Mouse (Mus musculus): ENCODE measurements around the gene Tec.
"Not testable (repeated sequence)": the region's sequence is repeated elsewhere in the genome, so short reads cannot be mapped to it uniquely, and the experiment has no call there.

Tec gene

DNA sequence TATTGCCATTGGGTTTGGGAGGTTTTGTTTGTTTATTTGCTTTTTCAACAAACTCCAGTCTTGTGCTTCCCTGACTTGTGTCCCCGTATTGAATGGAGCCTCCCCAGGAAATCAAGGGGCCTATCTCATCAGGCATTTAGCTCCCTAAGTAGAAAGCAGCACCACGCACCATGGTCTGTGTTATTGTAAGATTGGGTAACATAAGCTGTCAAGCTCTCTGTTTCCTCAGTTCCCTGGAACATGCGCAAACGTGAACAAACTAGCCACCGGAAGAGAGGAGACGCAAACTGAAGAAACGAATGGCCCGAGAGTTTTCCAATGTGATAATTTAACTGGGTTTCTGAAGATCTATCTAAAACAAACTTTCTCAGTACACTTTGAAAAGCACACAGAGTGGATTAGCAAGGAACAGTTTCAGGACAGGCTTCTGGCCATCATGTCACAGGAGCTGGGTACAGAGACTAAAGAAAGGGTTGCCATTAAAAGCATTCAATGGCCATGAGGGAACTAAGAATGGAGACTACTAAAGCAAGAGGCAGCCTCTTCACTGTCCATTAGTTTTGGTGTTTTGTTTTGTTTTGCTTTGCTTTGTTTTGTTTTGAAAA lies 48.1 kb downstream of the Tec start:
- DNase-seq (ENCODE audit: low spot score in 2 of 2): no peak

DNA sequence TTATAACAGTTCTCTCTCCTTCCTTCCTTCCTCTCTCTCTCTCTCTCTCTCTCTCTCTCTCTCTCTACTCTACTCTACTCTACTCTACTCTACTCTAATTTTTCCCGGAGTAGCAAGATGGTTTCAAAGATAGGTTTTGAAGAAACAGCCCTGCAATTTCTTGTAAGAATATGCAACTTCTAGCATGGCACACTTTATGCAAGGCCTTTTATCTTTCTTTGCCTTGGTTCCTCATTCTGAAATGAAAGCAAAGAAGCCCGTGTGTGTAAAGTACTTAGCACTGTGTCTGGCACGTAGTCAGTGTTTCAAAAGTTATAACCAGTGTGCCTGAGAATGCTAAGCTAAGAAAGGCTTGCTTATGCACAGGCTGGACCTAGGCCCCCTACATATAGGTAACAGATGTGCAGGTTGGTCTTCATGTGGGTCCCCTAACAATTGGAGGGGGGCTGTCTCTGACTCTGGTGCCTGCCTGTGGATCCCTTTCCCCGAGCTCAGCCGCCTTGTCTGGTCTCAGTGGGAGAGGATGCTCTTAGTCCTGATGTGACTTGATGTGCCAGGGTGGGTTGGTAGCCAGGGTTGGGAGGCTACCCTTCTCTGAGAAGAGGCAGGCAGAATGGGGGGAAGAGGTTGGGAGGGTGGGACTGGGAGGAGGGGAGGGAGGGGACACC lies 49.6 kb downstream of the Tec start:
- DNase-seq (ENCODE audit: low spot score in 2 of 2): no peak

DNA sequence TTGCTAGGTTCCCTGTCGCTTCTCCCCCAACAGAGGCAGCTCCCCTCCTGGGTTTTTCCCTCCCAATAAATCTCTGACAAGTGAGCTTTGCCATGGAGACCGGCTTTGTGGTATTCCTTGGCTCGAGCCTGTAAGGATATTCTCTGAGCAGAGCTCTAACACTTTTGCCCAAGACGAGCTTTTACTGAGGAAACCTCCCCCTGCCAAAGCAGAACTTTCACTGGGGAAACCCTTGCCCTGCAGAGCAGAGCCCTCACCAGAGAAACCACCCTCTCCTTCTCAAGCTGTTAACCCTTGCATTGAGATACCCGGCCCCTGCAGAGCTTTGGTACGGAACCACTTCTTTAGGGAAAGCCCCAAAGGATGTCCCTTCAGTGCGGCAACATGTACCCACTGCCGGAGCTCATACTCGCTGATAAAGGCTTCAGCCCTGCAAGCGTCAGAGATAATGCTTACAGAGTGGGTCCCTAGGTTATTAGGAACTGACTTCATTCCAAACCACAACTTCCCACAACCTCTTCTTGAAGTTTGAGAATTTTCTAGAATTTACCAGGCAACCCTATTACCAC lies 50.7 kb downstream of the Tec start:
- peak in 1 of 2 experiments; percentile 47 for DNase-seq (ENCODE audit: low spot score in 2 of 2)

DNA sequence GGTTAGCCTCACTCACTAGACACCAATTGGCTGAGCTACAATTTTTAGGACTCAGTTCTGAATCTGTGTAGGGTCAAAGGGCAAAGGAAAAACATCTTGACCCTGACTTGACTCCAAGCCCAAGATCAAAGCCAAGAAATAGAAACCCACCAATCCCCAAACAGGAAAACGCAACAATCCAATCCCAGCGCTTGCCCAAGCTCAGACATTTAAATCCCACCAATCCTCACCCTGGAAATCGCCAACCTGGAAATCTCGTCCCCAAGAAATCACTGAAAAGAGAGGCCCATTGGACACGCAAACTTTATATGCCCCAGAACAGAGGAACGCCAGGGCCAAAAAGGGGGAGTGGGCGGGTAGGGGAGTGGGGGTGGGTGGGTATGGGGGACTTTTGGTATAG lies 51.3 kb downstream of the Tec start:
- not testable (repeated sequence) for DNase-seq (ENCODE audit: low spot score in 2 of 2)

DNA sequence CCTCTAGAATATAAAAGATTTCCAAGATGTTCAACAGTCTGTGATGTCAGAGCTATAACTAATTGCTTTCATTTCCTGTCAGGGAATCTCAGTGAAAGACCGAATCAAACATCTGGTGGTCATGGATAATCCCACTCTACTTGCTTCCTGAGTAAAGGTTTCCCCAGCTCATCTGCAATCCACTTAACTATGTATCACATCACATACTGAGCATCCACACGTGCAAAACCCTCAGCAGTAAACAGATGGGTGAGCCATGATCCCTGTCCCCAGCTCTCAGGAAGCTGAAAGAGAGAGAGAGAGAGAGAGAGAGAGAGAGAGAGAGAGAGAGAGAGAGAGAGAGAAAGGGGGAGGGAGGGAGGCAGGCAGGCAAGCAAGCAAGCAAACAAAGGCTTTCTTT lies 51.8 kb downstream of the Tec start:
- DNase-seq (ENCODE audit: low spot score in 2 of 2): no peak

DNA sequence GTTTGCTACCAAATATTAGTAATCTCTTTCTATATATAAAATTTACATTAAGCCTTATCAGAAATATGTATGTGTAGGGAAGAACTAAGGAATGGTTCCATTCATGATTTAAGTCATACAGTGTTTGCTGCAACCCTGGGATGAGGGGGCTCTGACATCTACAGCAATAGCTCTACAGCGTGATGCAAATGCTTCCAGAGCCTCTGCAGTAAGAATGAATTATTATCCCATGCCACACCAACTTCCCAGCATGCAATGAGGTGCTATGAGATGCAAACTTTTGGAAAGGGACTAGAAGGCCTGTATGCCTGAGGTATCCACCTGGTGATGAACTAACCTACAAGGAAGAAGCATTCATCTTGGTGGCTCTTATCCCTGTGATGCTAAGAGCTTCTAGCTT lies 52.2 kb downstream of the Tec start:
- DNase-seq (ENCODE audit: low spot score in 2 of 2): no peak

DNA sequence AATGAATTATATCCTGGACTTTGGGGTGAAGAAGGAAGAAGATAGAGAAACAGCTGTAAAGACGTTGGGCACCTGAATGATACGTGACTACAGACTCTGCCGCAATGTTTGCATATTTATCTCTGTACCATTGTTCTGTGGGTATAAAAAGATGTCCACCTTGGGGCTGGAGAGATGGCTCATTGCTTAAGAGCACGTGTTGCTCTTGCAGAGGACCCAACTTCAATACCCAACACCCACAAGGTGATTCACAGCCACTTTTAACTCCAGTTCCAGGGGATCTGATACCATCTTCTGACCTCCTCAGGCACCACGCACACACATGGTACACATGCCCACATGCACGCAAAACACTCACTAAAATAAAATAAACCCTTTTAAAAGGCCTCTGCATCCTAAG lies 52.9 kb downstream of the Tec start:
- DNase-seq (ENCODE audit: low spot score in 2 of 2): no peak

DNA sequence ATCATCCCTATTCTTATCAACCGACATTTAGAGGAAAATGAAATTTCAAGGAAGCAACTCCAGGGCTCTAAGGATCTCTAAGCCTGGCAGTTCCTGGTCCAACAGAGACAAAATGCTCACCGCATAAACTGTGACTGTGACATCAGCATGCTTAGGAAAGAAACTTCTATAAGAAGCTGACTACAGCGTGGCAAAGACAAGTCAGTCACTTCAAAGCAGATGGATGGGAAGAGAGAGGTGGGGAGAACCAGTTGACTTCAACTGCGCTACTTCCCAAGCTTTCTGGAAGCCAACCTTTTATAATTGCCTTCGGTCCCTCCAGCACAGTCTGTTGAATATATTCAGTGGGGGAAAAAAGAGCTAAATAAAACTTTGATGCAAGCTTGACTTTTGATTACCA lies 54.2 kb downstream of the Tec start:
- no peak for DNase-seq (ENCODE audit: low spot score in 2 of 2)

DNA sequence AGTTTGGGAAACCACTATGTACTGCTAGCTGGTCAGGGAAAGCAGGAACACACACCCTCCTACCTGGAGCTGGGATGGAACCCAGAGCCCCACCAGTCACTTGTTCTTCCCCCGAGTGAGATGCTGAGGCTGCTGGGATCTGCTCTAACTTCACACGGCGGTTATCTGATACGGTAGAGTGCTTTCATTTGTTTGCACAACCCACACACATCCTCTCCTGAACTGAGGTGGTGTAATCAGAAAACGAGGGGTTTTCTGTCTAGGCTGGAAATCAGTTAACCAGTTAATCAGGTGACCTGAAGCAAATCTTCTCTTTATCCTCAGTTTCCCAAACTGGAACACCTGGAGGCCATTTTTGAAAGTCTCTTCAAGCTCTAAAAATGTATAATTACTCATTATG lies 55.4 kb downstream of the Tec start:
- peak; percentile 21 to 37 for DNase-seq (ENCODE audit: low spot score in 2 of 2)

DNA sequence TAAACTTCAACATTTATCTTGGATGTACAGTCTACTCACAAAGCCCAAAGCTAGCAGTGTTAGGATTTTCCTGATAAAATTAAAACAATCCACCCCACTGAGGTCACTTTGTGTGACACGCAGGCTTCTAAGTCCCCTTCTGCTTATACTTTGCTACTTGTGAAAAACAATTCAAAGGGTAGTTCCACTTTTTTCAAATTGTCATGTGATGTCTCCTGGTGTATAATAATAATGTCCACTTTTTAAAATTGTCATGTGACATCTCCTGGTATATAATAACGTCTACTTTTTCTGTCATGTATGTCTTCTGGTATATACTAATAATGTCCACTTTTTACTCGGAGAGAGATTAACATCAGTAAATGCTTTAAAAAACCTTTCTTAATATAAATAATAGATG lies 56.0 kb downstream of the Tec start:
- DNase-seq (ENCODE audit: low spot score in 2 of 2): no peak

DNA sequence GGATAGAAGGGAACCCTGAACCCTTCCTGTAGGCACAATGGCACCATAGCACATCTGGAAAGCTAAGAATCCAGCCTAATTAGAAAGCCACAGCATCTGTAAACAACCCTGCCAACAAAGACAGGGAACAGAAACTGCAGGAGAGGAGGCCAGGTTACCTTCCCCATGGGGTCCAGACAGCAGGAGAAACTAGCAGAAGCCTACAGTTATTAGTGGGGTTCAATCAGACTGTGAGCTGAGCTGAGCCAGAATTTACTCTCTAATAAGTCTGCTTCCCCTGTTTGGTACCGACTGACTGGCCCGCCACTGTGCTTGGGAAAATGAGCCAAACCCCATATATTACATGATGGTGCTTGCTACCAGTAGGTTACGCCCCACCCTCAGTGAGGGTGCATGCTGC lies 56.9 kb downstream of the Tec start:
- DNase-seq (ENCODE audit: low spot score in 2 of 2): no peak

DNA sequence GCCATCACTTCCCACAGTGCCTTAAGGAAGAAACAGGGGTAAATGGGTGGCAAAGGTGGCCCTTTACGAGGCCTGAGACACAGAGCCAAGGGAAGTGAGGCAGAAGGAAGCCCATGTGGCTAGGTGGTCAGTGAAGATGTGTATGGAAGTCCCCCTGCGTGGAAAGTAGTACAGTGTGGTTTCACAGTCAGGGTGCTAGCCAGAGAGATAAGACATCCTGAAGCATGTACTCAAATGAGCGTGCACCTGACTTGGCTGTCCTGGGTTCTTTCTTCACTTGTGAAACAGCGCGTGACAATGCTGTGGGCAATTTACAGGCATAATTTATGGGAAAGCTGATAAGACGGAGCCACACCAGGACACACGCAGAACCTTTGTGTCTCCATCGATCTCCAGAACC lies 57.3 kb downstream of the Tec start:
- no peak for DNase-seq (ENCODE audit: low spot score in 2 of 2)

DNA sequence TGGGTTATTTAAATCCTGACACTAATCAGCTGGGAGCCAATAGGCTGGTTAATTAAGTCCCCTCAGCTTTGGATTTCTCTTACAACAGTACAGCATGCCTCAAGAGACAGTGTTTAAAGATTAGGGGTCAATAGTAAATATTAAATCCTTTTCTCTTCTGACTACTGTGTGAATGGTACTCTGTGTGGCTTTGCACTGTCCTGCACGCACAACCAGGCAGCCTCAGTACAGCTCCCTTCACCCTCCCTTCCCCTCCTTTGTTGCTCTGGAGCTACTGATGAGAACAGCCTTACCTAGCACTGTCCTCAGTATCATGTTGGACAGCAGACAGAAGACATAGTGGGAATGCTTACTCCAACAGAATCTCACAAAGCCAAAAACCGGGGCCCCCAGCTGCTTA lies 58.8 kb downstream of the Tec start:
- DNase-seq (ENCODE audit: low spot score in 2 of 2): no peak

DNA sequence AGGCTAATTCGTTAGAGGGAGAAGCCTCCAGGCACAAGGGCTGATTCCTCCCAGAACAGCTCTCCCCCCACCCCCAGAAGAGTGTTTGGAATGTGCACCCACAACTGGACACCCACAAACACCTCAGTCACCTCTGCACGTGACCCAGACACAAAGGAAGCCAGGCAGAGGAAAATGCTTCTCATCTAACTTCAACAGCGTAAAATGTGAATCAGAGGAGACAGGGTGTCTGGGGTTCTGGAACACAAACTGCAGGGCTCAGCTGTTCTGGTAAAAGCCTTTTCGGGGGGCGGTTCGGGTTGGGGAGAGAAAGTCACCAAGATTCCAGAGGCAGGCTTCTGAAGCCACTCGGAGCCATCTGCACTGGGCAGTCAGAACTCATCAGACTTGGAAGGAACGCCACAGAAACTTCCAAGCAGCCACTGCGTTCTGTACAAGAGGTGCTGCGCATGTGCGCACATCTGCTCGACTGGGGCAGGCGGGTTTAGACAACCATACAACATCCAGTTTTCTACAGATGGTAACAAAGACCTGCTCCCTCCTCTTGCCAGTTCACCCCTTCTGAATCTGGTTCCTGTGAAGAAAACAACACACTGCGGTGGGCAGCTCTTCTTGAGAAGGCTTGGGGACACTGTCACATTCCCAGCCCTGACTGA lies 59.7 kb downstream of the Tec start:
- no peak for DNase-seq (ENCODE audit: low spot score in 2 of 2)

DNA sequence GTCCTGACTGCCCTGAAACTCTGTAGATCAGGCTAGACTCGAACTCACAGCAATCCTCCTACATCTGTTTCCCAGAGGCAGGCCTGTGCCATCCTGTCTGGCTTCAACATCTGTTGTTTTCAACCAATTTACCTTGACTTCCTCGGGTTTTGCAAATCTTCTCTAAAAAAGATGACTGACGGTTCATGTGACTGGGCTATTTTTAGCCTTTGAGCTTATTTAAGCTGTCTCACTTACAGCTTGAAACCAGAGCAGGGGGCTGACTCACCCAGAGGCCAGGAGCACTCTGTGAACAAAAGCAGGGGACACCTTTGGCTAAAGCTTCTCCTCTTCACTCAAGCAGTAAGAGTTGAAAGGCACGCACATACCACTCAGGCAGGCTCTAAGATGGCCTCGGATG lies 65.4 kb downstream of the Tec start:
- peak in 1 of 2 experiments; percentile 33 for DNase-seq (ENCODE audit: low spot score in 2 of 2)

DNA sequence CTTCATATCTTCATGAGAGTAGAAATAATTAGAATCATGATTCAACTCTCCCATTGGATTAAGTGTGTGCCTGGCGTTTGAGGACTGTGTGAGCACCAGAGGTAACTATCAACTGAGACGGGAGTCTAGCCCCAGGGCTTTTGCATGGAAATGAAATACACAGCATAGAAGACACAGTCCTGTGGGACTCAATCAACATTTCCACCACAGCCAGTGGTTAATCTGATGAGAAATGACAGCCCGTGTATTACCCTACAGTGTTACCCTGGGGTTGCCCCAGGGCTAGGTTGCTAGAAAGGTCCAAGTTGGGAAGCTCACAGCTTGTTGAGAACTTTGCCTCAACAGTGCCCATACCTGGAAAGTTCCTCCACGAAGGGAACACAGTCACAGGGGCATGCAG lies 69.7 kb downstream of the Tec start:
- DNase-seq (ENCODE audit: low spot score in 2 of 2): no peak

DNA sequence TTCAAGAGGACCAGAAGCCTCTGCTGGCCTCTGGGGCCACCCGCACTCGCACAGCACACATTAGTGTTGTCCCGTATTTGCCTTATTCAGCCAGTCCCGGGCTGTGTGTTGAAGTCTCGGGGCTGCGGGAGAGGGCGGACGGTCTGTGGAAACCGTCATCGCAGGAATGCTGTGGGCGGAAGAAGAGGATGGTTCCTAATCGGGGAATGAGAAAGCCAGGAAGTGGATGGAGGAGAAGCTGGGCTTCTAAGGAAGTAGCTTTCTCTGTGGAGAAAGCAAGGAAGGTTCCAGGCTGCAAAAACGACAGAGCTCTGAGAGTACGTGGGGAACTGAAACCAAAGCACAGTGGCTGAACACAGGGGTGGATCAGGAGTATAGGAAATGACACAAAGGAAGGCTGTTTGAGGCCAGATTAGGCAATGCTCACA lies 72.1 kb downstream of the Tec start:
- peak; percentile 18 to 40 for DNase-seq (ENCODE audit: low spot score in 2 of 2)

DNA sequence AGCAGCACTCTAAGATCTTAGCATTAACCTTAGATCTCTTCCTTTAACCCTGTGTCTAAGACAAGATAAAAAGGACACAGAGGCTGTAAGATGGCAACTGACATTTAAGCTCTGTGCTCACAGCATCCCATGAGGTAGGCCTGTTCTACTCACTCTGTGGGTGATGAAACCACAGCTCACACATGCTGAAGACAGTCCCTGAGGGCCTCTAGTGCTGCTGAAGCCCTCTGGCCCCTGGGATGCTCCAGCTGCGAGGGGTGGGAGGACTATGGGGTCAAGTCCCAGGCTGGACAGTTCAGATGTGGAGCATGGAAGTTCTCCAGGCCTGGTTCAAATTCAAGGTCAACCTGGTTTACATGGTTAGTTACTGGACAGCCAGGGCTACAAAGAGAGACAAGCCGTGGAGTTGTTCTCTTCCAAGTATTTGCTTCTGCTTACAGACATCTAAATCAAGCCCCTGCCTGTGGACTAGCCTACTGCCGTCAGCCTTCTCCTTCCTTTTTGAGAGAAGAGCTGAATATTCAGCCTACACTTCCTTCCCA lies 74.9 kb downstream of the Tec start:
- no peak for DNase-seq (ENCODE audit: low spot score in 2 of 2)

DNA sequence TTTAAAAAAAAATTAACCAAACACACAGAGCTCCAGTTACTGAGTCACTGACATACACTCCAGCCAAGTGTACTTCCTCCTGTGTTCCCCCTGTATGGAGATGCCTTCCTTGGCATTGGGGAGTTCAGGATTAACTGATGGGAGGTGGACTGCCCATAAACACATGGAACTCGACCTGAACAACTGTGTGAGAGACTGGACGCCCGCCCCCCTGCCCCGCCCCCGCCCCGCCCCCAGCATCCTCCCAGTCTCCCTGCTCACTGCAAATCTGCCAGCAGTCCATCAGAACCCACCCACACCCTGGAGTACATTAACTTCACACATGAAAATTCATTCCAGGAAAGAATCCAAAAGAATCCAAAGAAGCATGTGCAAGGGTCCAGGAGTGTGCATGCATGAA lies 76.5 kb downstream of the Tec start:
- no peak for DNase-seq (ENCODE audit: low spot score in 2 of 2)

DNA sequence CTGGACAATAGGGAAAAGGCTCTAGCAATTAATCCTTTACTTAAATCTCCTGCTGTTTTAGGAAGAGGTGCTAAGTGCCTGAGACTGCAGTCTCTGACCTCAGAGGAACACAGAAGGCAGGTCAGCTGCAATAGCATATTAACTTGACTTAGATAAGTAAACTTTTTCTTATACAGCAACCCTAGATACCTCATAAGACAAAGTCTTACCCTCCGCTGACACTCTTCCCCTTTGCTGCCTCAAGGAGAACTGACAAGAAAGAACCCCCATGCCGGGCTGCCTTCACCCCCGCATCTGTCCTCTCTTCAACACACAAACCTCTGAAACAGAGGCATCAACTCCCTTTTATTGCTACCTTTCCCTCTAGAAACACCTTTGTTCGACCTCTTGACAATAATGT lies 76.9 kb downstream of the Tec start:
- no peak for DNase-seq (ENCODE audit: low spot score in 2 of 2)

DNA sequence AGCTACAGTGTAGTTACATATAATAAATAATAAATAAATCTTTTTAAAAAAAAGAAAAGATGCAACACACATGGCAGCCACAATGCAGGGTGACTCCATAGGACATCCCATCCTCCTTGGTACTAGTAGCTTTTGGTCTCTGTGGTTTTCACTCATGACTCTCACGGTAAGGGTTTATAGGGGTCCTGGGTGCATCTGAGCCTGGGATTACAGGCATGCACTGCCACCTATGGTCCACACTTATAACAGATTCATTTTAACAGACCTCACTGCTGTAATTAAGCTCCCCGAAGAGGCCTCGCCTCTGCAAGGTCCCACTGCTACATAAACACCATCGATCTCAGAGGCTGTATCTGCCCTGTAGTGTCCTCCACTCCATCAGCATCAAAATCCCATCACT lies 82.8 kb downstream of the Tec start:
- no peak for DNase-seq (ENCODE audit: low spot score in 2 of 2)

DNA sequence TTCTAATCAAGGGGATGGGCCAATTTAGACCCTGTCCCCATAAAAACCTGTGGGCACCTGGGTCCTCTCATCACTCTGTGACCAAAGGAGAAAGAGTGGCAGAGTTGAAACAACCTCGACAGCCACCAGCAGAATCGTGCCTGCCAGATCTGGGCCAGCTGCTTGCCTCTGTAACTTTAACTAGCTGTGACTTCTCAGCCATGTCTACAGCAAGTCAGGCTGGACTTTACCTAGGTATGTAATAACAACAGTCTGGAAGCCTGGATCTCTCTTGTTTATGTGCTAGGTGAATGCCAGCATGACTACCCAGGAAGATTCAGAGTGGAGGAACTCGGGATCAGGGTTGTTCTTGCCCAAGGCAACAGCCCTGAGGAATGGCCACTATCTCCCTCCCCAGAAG lies 83.6 kb downstream of the Tec start:
- DNase-seq (ENCODE audit: low spot score in 2 of 2): no peak

DNA sequence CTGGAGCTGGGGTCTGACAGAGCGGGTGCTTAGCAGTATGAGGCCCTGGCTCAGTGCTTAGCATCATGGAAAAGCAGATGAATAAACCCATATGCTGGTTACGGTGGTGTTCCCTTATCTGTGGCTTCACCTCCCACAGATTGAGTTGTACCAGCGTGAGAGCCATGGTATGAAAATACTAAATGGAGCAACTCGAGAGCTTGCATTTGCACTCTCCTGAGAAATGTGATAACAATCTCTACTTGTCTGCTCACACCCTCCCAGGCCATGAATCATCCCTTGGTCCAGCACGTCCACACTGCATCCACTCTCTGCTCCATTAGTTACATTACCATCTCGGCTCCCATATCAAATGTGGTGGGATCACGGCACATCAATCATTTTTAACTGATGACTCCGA lies 84.3 kb downstream of the Tec start:
- DNase-seq (ENCODE audit: low spot score in 2 of 2): no peak
